Mouse (Mus musculus): ENCODE measurements around the gene Fam43a.

DNA sequence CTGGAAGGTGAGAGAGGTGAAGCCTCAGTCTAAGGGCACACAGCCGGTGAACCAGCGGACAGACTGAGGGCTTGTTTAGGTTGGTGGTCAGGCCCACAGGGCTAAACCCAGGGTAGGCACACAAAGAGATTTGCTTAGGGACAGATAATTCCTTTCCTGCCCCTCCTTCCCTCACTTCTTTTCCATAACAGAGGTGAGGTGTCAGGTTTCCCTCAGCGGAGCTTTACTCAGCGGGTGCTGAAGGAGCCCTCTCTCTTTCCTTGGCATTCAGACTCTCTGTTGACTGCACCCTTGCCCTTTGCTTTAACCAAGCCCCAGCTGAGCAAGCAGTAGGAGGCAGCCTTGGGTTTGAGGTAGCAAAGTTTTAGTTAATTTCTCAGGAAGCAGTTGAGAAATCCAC is 41.9 kb downstream of the Fam43a start:
- TF ChIP-seq CTCF (IDR thresholded peaks at IDR 0.05; ENCODE audit: low read depth) (no peak), EP300 (IDR thresholded peaks at IDR 0.05; ENCODE audit: low read depth) (no peak)
